Mouse (Mus musculus): ENCODE data around the gene Tnfaip6.
"Not testable (repeated sequence)": the region's sequence is repeated elsewhere in the genome, so short reads cannot be mapped to it uniquely, and the experiment has no call there.

Tnfaip6 gene

DNA sequence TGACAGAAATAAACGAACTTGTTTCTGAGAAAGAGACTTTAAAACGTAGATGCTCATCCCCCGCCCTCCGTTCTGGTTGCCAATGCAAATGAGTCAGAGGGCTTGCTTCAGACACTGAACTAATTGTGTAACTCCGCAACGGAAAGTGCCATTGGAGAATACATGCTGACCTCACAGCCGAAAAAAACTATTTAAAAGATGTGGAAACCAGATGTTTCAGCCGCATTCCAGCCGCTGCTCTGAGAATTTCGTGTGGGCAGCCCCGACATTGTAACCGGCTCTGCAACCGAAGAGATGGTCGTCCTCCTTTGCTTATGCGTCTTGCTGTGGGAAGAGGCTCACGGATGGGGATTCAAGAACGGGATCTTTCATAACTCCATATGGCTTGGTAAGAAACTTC lies at the start of gene Tnfaip6:
Gene Tnfaip6 (plus strand): TSS at position 128 of the 400 bp plus-strand sequence.
- DNase-seq (ENCODE audit: low read depth, low spot score) = no peak

- no peak for DNase-seq (ENCODE audit: low read depth, low spot score)
Measured at GRCm38 (mm10) chr2:51989559-51989958, 48.2 kb upstream of the Tnfaip6 start.

- no peak for DNase-seq (ENCODE audit: low read depth, low spot score)
Measured at GRCm38 (mm10) chr2:51991447-51991846, 46.4 kb upstream of the Tnfaip6 start.

GRCm38 (mm10) chr2:51999996-52000395 lies 37.8 kb upstream of the Tnfaip6 start:
- no peak for DNase-seq (ENCODE audit: low read depth, low spot score)

DNA sequence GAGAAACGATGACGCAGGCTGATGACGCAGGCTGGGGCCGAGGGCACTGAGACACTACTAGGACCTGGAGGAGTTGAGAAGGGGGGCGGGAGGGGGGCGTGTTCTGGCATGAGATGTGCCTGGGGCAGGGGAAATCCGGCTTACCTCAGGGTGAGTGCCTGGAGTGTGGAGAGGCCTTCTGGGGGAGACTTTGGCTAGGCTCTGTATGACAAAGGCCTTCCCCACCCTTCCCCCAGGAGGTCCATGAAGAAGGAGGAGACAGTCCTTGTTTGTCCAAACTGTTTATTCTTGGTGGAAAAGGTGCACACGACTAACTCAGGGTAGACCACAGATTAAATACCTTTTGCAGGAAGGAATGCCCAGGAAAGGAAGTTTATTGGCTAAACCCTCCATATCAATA lies 36.3 kb upstream of the Tnfaip6 start:
- DNase-seq (ENCODE audit: low read depth, low spot score) = no peak

GRCm38 (mm10) chr2:52002299-52002698 lies 35.5 kb upstream of the Tnfaip6 start:
- DNase-seq (ENCODE audit: low read depth, low spot score) = not testable (repeated sequence)

DNA sequence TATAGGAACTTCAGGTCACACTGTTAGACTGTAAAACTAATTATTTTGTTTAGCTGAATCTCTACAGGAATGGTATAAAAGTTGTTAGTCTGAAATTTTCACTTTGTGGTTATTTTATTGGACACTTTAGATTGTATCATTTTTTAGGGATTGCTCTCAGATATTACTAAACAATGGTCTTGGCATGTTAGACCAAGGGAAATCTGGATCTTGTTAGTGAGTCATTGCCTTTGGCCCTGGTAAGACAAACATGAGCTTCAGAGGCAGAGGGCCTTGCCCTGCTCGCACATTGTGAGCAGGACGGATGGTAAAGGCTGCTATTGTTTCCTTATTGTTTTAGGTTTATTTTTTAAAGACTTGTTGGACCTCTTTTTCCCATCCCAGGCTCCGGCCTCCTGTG lies 31.4 kb upstream of the Tnfaip6 start:
- DNase-seq (ENCODE audit: low read depth, low spot score) = no peak

DNA sequence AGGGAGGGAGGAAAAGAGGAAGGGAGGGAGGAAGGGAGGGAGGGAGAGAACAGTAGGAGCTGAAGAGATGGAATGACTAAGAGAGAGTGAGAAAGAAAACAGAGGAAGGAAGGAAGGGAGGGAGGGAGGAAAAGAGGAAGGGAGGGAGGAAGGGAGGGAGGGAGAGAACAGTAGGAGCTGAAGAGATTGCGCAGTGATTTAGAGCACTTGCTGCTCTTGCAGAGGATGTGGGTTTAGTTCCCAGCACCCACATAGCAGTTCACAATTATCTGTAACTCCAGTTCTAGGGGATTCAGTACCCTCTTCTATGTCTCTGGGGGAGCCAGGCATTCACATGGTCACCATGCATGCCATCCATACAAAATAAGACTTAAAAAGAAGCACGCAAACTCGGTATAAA lies 26.0 kb upstream of the Tnfaip6 start:
- DNase-seq (ENCODE audit: low read depth, low spot score) = not testable (repeated sequence)

DNA sequence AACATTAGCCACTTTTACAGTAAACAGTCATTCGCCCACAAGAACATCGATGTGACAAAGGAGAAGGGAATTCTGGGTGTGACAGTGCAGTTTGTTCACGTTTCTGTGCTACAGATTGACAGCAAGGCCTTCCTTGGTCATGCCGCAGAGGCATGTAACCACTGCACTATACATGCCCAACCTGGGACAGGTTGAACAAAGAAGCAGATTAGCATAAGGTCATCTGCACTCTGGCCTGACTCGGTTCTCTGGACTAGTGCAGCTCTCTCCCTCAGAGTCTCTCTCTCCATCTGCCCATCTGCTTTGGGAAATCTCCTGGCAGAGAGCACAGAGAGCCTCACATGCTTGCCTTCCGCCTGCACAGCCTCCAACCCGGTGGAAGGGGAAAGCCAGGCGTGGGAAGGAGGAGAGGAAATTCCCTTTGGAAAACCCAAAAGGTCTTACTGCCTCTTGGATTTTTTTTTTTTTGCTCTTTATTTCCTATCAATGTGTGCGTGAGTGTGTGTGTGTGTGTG lies 24.4 kb upstream of the Tnfaip6 start:
- no peak for DNase-seq (ENCODE audit: low read depth, low spot score)

DNA sequence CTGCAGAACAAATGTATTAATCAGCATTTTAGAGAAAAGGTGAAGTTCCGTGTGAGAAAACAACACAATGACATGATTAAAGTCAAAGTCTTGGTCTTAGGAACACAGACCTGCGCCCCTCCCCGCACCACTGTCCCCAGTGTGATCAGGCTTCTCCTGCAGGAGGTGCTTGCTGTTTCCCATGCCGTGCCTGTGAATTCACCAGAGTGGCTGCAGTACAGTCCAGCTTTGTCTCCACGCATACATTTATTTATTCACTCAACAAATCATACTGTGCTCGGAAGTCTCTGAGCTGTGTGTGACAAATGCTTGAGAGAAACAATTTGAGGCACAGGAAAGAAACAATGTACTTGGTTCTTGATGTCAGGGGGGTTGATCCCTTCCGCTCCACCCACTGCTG lies 21.4 kb upstream of the Tnfaip6 start:
- no peak for DNase-seq (ENCODE audit: low read depth, low spot score)

DNA sequence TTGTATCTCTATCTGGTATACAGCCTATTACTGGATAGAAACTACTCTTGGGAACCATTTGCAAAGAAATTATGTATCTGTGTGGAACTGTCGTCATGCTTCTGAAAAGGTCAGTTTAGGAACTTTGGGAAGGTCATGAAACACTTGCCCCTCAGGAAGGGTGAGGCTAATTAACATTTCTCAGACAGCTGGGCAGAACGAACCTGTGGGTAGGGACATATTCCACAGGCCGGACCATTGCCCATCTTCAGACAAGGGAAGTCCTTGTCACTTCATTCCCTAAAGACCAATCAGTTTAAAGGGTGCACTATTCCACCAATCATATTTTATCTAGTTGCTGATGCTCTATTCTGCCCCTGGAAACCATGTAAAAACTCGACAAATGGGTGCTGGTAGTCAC lies 10.7 kb upstream of the Tnfaip6 start:
- no peak for DNase-seq (ENCODE audit: low read depth, low spot score)

- no peak for DNase-seq (ENCODE audit: low read depth, low spot score)
Measured at GRCm38 (mm10) chr2:52029426-52029825, 8.4 kb upstream of the Tnfaip6 start.

DNA sequence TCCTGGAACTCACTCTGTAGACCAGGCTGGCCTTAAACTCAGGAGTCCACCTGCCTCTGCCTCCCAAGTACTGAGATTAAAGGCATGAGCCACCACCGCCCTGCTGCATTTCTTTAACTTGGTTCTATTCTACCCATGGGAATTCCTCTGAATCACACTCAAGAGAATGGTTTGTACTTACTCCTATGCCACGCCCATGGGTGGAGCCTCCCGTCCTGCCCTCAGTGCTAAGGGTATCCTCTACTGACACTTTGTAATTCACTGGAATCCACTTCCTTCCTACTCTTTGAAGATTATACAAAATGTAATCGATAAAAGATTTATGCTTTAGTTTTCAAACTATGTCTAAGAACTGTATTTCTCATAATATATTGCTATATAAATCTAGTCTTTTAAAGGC lies 6.3 kb upstream of the Tnfaip6 start:
- no peak for DNase-seq (ENCODE audit: low read depth, low spot score)

- no peak for DNase-seq (ENCODE audit: low read depth, low spot score)
Measured at GRCm38 (mm10) chr2:52034601-52035000, 3.2 kb upstream of the Tnfaip6 start.

GRCm38 (mm10) chr2:52035144-52035543 lies 2.7 kb upstream of the Tnfaip6 start:
- DNase-seq (ENCODE audit: low read depth, low spot score) = no peak

- DNase-seq (ENCODE audit: low read depth, low spot score) = no peak
Measured at GRCm38 (mm10) chr2:52036929-52037595, 747 bp upstream of the Tnfaip6 start.

DNA sequence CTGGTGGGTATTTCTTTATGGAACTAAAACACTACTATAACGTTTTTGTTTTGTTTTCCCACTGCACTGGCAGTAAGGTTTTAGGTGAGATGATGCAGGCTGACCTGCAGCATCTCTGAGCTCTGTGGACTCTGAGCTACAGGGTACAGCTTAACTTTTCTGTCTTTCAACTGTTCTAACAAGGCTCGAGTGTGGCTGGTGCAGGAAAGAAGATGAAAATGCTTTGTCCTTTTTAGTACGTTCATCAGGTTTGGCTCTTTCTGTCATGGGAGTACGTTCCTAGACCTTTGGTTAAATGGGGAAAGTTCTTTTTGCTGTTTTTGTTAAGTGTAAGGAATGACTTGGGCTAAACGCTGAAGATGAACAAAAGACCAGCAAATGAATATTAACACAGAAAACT lies 749 bp downstream of the Tnfaip6 start:
- no peak for DNase-seq (ENCODE audit: low read depth, low spot score)

GRCm38 (mm10) chr2:52039083-52039801 lies 1.4 kb downstream of the Tnfaip6 start:
- no peak for DNase-seq (ENCODE audit: low read depth, low spot score)

GRCm38 (mm10) chr2:52042132-52042531 lies 4.3 kb downstream of the Tnfaip6 start:
- DNase-seq (ENCODE audit: low read depth, low spot score) = no peak

DNA sequence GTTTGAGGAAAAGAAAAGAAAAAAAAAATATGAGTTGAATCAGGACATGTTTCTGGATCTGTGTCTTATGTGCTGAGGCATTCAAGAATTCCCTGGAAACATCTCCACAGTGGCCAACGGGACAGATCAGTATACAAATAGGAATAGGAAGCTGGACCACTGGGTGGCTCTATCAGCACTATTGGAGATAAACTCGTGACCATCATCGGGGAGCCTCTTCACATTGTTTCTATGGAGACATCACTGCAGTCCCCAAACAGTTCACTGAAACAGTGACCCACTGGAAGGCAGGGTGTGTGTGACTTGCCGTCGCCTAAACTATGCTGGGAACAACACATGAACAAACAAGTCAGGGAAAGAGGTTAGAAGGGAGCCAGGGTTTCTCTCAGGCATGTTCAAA lies 4.9 kb downstream of the Tnfaip6 start:
- DNase-seq (ENCODE audit: low read depth, low spot score) = no peak

DNA sequence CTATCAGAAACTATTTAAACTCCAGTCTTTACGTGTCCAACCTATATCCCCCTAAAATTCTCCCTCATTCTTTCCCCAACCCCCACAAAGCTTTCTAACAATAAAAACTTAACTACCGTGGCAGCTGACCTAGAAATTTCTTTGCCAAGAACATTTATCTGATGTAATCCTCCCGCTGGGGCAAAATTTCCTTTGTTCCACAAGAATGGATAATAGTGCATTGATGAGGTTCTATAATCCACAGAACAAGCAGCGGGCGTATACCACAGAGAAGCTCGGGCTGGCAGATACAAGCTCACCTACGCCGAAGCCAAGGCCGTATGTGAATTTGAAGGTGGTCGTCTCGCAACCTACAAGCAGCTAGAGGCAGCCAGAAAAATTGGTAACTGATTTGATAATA lies 5.7 kb downstream of the Tnfaip6 start:
- no peak for DNase-seq (ENCODE audit: low read depth, low spot score)

DNA sequence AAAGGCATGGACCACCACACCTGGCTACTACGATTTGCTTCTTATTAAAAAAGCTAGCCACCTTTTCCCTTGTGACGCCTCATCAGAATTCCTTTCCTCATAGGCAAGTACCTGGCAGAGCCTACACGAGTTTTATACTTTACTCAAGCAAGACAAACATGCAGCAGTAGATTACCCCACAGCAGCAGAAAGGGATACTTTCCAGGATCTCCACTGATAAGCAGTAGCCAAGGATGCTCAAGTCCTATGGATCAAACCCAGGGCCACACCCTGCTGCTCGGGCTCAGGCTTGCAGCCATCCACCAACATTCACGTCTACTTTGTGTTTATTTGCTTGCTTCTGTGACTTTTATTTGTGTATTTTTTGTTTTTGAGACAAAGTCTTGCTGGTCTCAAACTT lies 8.2 kb downstream of the Tnfaip6 start:
- no peak for DNase-seq (ENCODE audit: low read depth, low spot score)

- no peak for DNase-seq (ENCODE audit: low read depth, low spot score)
Measured at GRCm38 (mm10) chr2:52050823-52051222, 13.0 kb downstream of the Tnfaip6 start.

All from c-Kit-negative CD71-positive TER-119-positive erythroid progenitor cells, embryonic 14.5 days (primary cell).